Mouse (Mus musculus) granulocyte monocyte progenitor cell, adult 5-6 weeks (primary cell): Measurements from ENCODE around the gene Ublcp1. TPM values are rescaled to one million over a fixed set of nuclear protein-coding genes. Genes with fewer than 3 reads are reported as not detected.

Source experiments
- ATAC-seq: replicated peaks from 2 replicates; pipeline ENCODE4 v1.8.0; 2016; ENCODE audit warnings: mild to moderate bottlenecking, moderate TSS enrichment, inconsistent platforms; ENCODE audit not compliant: poor library complexity, severe bottlenecking
- total RNA-seq, 2 experiments: library from RNA; stranded (forward) in 1 of 2; stranded (reverse) in 1 of 2; fragments of 200-712, 200-1000 nt in 1 of 2; fragments of >200 nt in 1 of 2; fragmentation: Nextera tagmentation in 1 of 2; gene quantifications; 2 replicates each; pipeline ENCODE4 v1.2.3; 2014 to 2017

The Ublcp1 gene
- total RNA-seq (2014; fragmentation: Nextera tagmentation) (8.4 and 9.3 TPM in 2 replicates), total RNA-seq (2017) (4.7 and 12.6 TPM in 2 replicates)

DNA sequence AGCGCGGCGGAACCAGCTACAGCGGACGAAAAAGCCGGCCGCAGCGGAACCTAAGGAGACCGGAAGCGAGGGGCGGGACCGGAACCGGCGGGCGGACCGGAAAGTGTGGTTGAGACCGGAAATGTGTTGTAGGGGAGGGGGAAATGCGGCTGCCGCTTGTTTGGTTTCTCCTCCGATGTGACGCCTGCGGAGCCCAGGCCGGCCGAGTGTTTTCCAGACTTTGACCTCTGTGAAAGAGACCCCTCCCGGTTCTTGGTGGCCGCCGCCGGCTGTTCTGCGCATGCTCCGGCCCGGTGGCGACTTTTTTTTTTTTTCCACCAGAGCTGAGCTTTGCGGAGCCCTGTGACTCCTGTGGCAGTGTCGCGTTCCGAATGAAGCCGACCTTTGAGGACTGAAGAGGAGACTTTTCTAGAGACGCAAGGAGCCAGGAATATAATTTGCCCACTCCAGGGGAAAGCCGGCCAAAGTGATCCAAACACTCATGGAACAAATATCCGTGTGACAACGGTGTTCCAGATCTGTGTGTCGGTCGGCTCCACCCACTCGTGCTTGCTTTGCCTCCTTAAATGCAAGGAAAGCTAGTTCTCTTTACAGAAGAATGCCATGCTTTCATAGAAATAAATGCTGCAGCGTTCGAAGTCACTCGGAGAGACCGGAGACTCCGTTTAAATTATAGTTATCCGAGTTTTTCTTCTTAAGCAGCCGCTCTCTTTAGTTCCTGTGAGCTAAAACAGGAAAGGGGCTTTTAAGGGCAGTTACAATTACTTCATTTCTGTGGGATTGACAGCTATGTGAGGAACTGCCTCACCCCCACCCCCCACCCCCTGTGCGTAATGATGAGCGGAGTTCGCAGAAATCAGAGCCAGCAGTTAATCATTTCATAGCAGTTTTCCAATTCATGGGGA, at the start of gene Ublcp1:
Gene Ublcp1 (minus strand): TSS at position 67 of the 905 bp plus-strand sequence.
- ATAC-seq = peak; percentile 90

DNA sequence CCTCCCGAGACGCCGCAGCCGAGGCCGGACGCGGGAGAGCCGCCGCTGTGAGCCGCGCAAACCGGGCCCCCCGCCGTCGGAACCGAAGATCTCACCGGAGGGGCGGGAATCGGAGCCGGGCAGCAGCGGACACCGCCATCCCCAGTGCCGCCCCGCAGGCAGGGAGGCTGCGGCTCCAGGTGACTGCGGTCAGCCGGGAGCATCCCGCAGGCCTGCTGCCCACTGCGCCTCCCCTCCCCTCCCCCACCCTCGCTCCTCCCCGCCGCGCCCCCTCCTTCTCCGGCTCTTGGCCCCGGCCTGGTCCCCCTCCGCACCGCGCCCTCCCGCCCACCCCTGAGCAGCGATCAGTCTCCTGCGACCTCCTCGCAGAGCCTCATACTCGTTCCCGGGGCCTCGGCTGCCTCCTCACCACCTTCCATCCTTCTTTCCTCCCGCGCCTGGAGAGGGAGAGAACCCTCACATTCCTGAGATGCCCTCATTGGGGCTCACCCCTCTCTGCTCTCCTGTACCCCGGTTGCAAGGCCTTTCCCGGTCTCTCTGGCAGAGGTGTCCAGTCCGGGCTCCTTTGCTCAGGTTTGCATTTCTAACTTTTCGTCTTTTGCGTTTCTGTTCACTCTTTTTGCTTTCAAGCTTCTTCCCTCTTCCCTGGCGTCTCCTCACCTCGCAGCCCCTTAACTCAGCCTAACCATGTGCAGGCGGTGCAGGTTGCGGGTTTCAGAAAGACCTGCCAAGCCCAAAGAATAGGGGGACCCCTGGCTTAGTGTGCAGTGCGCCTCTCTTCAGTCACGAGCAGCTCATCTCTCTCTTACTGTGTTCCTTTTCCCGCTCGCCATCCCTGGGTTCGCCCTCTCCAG, 49.0 kb upstream of the Ublcp1 start:
- no peak for ATAC-seq

DNA sequence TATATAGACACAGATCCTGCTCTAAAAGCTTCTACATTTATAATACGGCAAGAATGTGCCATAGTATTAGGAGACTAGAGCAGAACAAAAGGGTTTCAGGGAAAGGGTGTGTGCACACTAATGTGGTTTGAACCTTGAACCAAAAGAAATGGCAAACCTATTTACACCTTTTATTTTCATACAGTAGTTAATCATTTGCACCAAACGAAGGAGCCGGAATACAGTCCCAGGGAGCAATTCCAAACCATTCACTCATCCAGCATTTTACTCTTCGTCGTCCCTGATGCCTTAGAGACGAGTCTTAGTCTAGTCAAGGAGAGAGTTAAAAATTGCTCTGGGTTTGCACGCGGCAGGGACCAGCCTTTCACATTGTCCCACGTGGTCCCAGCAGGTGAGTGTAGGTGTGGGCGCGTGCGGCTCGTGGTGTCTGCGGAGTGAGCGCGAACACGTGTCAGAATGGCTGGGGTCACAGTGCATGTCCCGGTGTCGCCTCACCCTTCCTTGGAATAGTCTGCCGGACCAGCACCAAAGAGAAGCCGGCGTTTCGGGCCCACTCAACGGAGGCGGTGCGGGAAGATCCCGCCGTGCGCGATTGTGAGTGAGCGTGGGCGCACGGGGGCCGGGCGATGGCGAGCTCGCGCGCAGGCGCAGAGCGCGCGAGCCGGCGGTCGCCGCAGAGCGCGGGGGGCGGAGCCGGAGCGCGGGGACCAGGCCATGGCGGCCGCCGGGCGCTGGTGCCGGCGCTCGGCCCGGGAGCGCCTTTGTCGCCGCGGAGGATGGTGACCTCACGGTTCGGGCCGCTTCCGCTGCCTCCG, 48.2 kb upstream of the Ublcp1 start, which contains the start of gene Rnf145:
Gene Rnf145 (plus strand): TSS at position 684 of the 815 bp plus-strand sequence.
- peak; percentile 47 for ATAC-seq

DNA sequence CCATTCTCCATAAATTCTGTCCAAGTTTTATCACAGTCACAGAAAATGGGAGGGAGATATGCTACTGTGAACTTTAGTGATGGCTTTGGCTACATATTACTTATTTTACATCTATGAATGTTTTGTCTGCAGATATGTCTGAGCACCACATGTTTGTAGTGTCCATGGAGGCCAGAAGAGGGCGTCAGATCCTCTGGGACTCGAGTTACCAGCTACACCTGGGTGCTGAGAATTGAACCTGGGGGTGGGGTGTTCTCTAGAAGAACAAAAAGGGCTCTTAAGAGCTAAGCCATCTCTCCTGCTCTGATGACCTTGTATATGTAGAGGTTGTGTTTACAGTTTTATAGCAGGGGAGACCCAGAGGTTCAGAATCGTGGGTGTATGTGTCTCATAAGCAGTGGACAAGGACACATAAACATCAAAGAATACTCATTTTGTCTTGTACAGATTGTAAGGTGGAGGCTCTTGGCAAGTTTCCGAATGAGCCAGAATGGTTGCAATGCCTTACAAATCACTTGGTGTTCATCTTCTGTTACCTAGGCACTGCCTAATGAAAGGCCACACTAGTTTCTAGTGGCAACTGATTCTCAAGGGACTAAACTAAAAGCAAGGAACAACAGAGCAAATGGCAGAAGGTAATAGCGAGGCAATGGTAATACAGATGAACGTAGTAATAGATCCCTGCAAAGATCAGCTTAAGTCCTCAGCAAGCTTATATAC, 47.4 kb upstream of the Ublcp1 start:
- no peak for ATAC-seq

DNA sequence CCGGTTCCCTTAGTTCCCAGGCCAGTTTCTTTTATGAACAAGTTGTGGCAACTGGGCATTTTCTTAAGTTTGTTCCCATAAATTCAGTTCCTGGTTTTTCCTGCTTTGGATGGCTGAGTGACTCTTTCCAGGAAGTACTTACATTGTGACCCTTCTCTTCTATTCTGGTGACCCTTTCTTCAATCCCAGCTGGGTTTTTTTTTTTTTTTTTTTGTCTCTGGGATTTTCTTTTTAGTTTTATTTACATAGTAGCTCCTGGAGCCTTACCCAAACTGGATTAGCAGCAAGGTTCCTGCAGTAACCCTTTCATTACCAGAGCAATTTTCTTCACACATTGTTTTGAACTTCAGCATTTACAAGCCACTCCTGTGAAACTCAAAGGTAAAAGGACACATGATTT, 46.1 kb upstream of the Ublcp1 start:
- ATAC-seq = no peak

DNA sequence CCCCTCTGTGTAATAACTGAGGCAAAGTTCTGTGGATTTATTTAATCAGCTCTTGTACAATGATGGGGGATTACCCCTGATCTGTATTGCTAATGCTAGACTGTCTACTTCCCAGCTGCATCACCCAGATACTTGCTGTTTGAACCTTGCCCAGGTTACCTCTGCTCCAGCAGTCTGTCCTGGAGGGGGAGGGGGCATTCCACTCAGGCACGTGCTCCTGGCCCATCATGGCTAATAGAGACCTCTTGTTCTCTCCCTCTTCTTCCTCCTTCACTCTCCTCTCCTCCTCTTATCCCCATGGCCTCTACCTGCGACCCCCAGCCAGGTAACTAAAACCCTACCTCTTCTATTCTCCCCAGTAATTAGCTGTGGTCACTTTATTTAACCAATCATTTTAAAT, 44.4 kb upstream of the Ublcp1 start:
- ATAC-seq = no peak

DNA sequence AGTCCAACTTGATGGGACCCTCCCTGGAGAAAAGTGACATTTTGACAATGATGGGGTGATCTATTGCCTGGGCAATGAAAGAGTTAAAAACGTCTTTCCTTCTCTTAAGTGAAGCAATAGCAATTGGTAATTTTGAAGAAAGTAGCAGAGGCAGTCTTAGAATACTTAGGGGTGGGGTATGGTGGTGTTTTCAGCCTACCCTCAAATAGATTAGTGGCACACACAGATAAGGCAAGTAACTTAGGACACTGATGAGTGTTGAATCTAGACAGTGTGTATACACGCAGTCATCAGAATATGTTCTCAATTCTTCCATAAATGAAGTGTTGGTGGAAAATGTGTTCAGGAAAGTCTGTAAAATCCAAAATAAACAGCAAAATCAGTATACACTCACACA, 42.7 kb upstream of the Ublcp1 start:
- ATAC-seq = no peak

DNA sequence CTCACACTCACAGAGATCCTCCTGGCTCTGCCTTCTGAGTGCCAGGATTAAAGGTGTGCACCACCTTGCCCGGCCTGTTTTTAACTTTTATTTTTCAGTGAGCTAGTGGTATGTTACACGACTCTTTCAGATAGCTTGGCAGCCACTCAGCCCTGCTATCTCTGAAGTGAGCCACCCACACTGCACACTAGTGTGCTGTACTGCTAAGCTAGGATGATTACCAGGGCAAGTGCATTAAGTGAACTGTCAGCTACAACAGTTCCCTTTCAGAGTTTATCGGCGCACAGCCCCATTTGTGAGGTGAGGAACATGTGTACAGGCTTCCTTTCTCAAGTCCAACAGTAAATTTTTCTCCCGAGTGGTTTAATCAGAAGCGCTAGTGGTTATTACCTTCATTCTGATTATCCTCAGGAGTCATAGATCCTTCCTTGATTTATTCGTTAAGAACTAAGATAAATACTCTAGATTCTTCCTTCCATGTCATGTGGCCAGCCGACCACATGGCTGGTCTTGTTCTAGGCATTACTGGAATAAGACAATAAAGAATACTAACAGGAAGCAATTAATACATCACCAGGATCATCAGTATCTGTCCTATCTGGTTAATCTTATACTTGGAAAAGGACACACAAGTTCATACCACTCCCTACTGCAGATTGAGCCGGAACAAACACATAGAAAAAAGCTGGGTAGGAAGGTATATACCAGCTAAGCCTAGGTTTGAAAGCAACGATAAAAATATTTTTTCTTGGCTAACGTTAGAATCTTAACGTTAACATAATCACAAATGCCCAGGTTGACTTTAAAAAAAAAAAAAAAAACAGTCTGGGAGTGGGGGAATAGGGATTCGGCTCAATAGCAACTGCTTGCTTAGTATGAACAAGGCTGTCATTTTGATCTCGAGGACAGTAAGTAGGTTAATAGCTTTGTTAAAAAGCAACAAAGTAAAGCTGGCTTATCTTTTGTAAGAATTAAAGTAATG, 42.0 kb upstream of the Ublcp1 start:
- no peak for ATAC-seq

DNA sequence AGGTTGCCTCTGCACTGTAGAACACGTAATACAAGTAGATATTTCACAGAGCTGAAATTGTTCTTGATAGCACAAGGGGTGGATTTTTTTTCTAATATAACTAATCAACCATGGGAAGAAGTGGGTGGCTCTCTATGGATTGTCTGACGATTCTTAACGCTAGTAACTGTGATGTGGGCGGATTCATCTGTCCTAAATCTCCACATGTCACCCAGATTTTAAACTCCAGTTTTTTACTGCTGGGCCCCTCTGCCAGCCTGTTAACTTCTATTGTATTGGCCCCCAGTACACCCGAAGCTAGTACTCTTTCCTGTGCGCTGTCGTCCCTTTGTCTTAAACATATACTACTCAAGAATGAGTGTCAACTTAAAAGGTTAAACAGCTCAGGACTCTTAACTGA, 40.1 kb upstream of the Ublcp1 start:
- ATAC-seq = no peak

DNA sequence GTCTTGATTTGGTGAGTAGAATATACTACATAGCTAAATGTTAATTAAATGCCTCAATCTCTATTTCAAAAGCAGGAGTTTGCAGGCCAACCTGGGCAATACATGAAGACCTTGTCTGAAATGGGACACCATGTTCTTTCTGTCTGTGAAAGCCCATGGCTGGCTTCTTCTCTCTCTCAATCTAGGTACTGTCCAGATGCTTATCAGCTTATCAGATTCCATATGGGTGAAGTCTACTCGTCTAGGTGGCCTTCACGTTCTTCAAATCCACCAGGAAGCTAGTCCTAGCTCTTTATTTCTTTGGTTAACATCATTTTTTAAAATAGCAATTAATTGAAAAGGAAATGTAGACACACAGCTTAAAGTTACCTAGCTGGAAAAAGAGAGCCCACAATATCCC, 39.6 kb upstream of the Ublcp1 start:
- ATAC-seq = no peak

DNA sequence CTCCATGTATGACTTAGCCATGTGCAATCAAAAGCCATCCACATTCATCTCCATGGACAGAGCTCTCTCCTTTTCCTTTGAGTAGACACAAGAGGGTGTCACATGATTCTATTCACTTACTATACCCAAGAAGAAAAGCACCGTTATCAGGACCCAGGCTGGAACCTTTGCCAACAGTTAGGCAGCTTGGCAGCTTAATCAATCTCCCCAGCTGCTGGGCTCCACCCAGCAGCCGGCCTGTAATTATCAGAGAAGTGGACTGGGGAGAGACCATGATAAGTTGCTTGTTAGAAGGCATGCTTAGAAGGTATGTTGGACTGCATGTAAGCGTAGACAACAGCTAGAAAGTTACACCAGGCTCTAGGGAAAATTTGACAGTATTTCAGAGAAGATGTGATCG, 38.6 kb upstream of the Ublcp1 start:
- ATAC-seq = no peak

DNA sequence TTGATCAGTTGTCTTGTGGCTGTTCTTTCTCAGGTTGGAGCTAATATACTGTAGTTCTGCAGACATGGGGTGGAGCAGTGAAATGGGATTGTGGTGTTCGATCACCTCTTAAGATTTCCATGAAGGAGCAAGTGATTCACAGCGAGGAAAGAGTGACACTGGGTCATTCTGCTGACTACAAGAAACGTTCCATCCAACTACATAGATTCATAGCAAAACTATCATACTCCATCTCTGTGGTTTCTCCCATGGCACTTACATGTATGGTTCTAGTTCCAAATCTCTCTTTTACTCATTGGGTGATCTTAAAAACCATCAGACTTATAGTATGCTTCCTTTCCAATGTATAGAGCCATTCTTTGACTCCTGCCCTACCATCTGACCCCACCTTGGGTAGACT, 34.5 kb upstream of the Ublcp1 start:
- ATAC-seq = no peak

DNA sequence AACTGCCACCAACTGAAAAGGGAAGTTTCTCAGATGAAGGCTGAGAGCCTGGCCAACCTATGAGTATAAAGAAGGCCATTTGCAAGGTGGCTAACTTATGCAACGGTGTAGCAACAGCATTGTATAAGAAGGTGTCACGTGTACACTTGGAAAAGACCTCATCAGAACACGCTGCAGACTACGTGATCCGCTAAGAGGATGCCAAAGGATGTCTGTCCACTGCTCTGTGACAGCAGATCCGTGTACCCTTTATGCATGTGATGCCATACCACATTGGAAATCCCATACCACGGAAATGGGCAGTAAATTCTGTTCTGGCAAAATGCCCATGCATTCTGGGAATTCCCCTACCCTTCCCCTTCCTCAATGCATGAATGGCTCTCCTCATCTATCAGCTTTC, 33.8 kb upstream of the Ublcp1 start:
- peak; percentile 96 for ATAC-seq

DNA sequence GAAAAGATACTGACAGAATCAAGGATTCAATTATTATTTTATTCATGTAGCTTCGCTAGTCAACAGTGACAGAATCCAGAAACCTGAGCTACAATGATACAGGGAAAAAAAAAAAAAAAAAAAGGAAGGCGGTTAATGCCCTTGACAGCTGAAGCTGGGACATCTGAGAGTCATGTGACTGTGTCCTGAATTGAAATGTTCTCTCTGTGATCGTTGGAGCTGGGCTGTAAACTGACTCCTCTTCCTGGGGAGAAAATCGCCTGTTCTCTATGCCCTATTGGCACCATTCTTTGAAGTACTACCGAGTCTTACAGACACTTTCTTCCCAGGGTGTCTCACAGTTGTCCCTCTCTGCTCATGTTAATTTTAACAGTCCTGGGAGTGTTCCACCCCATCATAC, 32.6 kb upstream of the Ublcp1 start:
- ATAC-seq = no peak

DNA sequence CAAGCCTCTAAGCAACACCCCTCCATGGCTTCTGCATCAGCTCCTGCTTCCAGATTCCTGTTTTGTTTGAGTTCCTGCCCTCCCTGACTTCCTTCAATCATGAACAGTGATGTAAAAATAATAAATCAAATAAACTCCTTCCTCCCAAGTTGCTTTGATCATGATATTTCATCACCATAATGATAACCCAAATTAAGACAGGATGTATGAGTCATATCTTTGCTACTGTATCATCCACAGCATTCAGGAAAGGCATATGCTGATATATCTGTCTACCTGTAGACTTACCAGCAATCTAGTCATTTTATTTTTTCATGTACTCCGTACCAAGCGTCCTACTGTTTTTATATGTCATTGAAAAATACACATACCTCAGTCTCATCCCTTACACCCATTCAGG, 31.2 kb upstream of the Ublcp1 start:
- no peak for ATAC-seq

DNA sequence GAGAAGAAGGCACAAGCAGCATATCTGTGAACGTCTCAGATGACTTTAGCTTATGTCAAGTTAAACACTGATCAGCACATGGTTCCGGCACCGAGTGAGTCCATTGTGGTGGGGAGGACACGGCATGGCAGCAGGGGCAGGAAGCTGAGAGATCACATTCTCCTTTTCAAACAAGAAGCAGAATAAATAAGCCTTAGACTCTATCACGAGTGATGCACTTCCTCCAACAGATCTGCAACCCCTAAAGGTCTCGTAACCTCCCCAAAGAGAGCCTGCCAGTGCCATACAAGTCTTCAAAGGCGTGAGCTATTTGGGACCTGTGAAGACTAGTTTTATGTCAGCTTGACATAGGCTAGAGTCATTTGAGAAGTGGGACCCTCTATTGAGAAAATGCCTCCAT, 30.7 kb upstream of the Ublcp1 start:
- no peak for ATAC-seq

DNA sequence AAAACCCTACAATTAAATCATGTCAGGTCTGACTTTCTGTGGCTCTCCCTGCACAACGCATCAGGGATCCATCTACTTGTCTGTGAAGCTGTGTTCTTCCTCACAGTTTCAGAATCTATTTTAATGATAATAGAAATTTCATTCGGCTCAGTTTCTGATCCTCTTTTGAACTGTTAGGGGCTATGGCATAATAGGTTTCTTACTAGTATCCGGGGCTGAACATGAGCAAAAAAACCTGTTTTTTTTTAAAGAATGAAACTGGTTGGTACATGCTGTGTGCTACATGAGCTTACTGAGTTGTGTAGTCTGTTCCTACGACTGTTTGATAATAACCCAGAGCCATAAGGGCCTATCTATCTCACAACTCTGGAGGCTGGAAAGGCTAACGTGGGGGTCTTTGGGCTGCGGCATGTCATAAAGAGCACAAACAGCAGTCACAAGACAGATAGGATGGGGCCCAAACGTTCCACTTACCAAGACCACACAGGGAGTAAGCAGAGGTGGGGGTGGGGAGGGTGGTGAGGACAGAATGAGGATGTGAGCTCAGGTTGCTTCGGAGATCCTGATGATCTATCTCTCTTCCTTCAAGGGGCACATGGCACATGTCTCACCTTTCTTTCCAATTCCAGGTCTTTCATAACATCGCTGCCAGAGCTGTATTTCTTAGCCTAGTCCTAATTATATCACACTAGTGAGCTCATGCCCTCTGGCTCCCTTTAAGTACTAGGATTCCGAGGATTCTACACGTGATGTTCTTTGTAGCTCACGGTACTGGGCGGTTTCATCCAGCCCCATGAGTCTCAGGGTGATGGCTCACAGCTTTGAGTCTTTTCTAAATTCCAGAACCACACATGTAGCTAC, 28.3 kb upstream of the Ublcp1 start:
- peak; percentile 60 for ATAC-seq

DNA sequence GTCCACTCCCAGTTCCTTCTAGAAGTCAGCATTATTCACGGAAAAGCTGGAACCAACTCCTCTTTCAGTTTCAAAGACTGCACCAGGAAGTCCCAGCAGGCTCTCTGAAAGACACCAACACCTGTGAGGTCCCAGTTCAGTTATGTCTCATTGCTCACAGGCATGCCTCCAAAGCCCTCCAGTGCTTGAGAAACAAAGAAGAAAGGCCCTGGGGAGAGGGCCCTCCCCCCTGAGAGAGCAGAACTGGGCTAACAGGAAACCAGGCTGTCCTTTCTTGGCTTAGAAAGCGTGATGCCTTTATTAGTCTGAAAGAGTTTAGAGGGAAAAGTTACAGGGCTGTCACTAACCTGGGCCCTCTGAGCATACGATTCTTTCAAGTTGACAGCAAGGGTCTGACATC, 25.9 kb upstream of the Ublcp1 start:
- ATAC-seq = peak; percentile 58
